Mouse (Mus musculus) layer of hippocampus, postnatal 14 days (tissue): ENCODE results near the gene Pipox. TPM values are rescaled to one million over a fixed set of nuclear protein-coding genes. Genes with fewer than 3 reads are reported as not detected.
A peak's percentile ranks its signal among the peaks of the same experiment; 100 is the strongest.

Experiments used
- DNase-seq, 2 experiments: peaks; one replicate each; pipeline ENCODE4 v3.0.0; 2021 to 2022; ENCODE audit warnings: low spot score in 2 of 2, mixed read lengths in 1 of 2
- total RNA-seq, 2 experiments: library from RNA; stranded (reverse); gene quantifications; 2 replicates each; pipeline ENCODE4 v1.2.3; 2021

Pipox gene
- total RNA-seq, 2 experiments from 2014 or later = 0.88 to 1.4 TPM

GRCm38 (mm10) chr11:77884524-77885245 is 9.2 kb downstream of the Pipox start:
- no peak for DNase-seq

DNA sequence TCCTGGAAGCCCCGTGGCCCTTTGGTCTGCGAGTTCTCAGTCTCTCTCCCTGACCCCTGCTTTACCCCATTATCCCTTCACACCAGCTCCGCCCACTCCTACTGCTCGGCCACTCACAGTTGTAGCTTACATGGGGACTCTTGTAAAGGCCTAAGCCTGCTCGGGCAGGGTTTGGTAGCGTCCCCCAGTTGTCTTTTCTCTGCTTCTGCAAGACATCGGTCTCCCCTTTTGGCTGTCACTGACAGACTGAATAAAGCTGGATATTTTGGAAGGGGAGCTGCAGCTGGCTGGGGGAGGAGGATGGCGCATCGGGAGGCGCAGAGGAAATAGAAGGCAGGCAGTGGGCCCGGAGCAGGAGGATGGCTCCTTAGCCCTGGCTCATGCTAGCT is 17.1 kb downstream of the Pipox start:
- DNase-seq = no peak

DNA sequence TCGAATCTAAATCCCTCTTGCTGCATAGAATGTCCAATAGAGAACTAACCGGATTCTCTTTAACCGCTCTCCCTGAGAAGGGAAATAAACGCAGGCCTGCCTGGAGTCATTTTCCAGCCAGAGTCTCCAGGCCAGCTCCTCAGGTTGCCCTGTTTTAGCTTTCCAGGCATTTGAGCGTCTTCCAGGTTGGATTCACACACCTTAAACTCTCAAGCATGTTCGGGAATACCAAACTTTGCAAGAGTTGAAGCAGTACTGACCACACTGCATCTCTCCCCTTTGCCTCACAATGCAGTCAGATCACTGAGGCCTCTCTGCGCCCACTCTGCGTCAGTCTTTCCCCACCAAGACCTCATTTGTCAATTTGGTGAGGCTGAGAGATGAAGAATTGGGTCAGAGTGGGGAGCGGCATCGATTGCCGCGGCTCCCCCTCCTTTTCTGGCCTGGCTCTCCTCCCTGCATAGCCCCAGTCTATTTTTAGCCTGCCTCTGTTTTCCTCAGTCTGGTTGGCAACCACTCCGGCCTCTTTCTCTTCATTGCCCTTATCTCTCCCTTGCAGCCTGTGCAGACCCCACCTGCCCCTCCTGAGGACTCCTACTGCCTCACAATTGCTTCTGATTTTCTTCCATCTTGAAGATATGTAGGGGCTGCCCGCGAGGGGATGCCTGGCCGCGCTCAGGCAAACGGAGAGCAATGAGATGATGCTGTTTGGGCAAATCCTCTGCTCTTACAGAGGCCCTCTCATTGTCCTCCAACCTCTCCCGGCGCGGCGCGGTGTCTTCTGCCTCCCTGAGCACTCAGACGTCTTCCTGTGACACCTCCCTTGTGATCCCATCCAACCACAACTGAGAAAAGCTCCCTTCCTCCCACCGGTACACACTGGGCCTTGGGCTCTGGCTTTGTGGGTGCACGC is 17.8 kb downstream of the Pipox start:
- DNase-seq = no peak

GRCm38 (mm10) chr11:77875269-77875668 is 18.6 kb downstream of the Pipox start:
- DNase-seq = no peak

GRCm38 (mm10) chr11:77874685-77875231 is 19.1 kb downstream of the Pipox start:
- no peak for DNase-seq

GRCm38 (mm10) chr11:77873116-77873515 is 20.8 kb downstream of the Pipox start:
- no peak for DNase-seq

DNA sequence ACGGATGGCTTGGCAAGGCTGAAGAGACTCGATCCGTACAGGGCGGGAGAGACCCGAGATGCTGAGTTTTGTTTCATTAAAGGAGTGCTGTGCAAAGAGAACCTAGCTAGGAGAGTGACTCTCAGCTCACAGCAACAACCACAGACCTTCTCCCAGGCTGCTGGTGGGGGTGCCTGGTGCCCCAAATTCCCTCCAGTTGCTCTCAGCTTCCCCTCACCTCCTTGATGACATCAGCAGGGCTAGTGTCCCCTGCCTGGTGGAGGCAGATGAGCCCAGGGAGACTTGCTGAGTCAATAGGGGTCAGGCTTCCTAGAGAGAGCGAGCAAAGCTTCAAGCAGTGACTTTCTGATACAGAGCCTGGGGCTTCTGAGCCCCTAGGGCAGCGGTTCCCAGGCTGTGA is 21.2 kb downstream of the Pipox start:
- DNase-seq = no peak

- DNase-seq = peak; percentile 75 to 83
These were observed 21.7 kb downstream of the Pipox start for GRCm38 (mm10) chr11:77872236-77872635.

DNA sequence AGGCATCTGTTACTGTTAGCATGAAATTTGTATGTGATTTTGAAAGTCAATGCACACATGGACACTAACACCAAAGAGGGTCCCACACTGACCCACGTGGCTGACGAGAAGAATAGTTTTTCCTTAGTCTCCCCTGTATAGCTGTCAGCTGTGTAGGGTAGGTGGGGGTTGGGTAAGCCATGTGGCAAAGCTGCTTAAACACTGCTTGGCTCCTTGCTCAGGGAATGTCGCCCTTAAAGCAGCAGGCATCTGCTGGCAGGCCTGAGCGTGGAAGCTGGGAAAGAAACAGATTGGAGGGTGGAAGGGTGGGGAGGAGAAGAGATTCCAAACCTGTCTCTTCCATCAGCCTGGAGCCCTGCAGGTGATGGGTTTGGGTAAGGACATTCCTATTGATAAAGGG is 22.5 kb downstream of the Pipox start:
- peak; percentile 75 to 83 for DNase-seq

DNA sequence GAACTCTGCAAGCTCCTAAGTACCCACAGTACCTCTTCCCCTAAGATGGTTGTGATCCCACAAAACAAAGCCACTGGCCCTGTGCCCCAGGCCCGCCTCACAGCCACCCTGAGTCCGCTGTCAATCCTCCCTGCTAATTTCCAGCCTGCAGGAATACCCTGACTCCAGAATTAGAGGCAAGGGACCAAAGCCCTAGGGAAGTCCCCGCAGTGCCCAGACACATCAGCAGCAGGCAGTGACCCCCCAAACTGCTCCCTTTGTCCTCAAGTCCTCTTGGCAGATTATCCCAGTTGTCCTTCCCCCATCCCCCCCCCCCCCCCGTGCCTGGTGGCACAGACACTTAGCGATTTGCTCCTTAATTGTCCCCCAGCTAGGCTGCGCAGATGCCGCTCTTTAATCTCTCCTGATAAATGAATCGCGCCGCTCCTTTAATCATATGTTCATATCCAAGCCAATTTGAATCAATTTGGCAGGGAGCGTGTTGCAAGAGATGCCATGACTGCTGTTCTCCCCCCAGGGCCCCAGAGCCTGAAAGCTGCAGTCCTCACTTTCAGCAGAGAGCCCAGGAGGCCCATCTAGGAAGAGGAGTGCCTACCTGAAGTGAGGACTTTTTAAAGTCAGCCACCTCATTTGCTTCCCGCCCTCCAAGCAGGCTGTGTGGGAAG is 26.3 kb downstream of the Pipox start:
- DNase-seq = peak in 1 of 2 experiments; percentile 68

DNA sequence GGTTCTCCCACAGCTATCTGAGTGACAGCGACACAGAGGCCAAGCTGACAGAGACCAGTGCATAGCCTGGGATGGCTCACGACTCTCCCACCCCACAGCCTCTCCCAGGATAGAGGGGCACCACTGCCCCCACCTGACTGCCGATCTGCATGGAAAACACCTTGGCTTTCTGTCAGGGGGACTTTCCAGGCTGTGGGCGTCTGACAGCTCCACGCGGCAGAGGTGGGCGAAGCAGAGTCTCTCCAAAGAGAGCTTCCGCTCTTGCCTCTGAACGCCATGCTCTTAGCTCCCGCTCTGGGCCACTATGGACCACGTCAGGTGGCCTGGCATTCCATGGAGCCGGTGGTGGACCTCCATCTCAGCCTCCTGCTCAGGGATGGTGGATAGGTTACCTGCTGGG is 29.1 kb downstream of the Pipox start:
- DNase-seq = no peak

DNA sequence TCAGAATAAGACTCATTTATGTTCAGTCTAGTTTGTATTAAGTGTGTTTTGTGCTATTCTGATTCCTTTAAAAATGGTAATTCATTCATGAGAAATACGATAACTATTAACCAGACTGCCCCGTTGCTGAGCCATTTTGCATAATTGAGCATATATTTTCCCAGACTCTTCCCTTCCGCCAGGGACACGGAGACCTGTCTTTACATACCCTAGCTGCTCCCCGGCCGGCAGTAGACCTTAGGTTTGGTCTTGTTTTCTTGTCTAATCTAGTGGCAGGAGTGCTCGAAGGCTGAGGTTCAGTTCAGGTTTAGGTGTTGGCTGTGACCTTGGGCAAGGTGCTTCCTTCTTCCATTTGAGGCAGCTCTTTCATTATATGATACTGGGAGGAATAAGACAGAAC is 31.0 kb downstream of the Pipox start:
- no peak for DNase-seq

- no peak for DNase-seq
These were observed 32.9 kb downstream of the Pipox start for GRCm38 (mm10) chr11:77860947-77861346.

- DNase-seq = no peak
These were observed 35.3 kb downstream of the Pipox start for GRCm38 (mm10) chr11:77858589-77858988.

GRCm38 (mm10) chr11:77857089-77857488 is 36.8 kb downstream of the Pipox start:
- no peak for DNase-seq

DNA sequence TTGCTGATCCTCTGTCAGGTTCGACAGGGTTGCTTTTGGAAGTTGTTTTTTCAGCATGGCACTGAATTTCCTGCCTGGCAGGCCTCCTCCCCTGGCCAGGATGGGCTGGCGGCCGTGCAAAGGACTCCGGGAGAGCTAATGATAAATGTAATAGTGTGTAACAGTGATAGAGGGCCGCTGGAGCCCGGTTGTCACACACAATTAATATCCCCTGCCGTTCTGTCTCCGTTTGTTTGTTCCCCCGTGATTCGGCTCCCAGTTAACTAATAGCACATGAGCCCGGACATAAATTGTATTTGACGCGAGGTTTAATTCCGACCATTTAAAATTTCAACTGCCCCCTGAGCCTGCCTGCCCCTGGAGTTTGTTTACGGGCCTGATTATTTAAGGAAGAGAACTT is 38.5 kb downstream of the Pipox start:
- no peak for DNase-seq

DNA sequence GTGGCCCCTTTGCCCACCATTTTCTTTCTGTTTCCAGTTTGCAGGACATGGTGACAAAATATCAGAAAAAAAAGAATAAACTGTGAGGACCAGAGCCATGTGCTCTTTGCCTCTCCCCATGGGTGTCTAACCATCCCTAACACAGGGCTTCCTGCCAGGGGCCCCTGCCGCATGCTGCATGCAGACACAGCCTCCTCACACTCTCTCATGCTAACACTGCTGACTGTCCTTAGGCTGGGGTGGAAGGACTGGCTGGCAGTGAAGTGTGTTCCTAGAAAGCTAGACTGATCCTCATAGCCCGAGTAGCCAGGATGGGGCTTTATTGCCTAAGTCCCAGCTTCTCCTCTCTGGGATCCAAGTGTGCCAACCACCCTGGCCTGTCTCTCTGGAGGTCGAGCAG is 39.3 kb downstream of the Pipox start:
- DNase-seq = no peak

DNA sequence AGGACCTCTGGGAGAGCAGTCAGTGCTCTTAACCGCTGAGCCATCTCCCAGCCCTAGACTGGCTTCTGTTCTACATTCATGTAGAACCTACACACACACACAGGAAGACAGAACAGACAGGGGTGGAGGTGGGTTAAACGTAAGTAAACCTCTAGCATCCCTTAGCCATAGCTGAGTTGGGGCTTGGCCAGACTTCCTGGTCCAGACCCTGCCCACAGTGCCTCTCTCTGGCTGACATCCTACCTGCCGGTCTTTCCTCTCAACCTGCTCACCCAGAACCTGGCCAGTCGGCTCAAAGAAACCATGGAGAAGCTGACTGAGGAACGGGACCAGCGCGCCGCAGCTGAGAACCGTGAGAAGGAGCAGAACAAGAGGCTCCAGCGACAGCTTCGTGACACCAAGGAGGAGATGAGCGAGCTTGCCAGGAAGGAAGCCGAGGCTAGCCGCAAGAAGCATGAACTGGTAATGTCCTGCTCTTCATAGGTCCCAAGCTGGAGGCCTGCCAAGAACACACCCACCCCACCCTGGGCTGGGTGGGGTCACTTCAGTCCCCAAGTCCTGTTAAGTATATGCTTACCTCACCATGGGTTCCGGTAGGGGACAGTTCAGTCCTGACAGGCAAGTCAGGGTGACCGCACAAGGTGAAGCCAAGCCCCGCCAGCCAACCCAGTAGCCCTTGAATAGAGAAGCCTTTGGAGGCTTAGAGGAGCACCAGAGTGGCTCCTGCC is 40.8 kb downstream of the Pipox start:
- no peak for DNase-seq

DNA sequence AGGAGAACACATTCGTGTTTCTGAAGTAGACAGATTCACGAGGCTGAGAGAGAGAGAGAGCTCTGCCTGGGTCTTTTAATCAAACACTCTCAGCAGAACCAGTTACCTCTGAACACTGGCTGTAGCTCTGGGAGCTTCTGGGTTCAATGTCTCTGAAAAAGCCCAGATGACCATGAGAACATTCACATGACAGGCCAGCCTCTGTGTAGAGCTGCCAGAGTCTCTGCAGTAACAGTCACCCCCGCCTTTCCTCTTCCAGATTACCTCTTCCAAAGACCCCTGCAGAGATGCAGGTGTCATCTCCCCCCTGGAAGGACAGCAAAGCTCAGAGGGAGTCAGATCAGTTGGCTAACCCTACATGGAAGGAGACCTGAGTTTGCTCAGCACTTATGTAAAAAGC is 41.7 kb downstream of the Pipox start:
- DNase-seq = no peak

DNA sequence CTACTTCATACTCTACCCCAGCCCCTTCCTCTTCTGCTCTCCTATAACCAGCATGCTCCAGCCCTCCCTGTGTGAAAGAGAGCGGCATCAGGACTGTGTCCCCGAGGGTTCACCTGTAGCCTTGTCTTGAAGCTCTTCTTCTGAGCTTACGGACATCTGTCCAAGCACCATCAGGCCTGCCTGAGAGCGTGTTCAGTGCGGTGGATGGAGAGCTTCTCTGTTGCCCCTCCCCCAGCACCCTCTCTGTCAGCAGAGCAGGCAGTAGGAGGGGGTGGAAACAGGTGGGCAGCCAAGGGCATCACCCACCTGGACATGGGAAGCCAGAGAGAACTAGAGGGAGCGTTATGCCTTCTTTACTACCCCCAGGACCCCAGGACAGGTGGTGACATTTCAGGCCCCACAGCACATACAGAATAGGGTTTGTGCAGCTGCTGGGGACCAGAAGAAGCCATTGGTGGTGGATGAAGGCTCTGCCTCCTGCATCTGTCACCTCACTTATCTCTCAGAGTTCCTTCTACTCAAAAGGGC is 42.3 kb downstream of the Pipox start:
- no peak for DNase-seq
